Mouse (Mus musculus) intestine, postnatal 0 days (tissue): ENCODE measurements around the gene Pkp2. TPM values are rescaled to one million over a fixed set of nuclear protein-coding genes. Genes with fewer than 3 reads are reported as not detected.
"Not testable (repeated sequence)": the region's sequence is repeated elsewhere in the genome, so short reads cannot be mapped to it uniquely, and the experiment has no call there.

ENCODE experiments used
- ATAC-seq: fragments of 200-750 bp; cut with Nextera tagmentation; 2 replicates; pipeline ENCODE4 v1.8.0; 2017; ENCODE audit warnings: mild to moderate bottlenecking, moderate TSS enrichment, moderate library complexity
- H3K27ac ChIP-seq: fragments of 300-500 bp; sonication (generic); 2 replicates; pipeline ENCODE4 v1.5.1; 2014; ENCODE audit warnings: mild to moderate bottlenecking, low read depth, low read length, moderate library complexity
- H3K27me3 ChIP-seq: fragments of 300-500 bp; sonication (generic); replicated peaks from 2 replicates; pipeline ENCODE4 v1.6.1; 2014; ENCODE audit warnings: low read length, mixed read lengths; ENCODE audit not compliant: control insufficient read depth, insufficient read depth
- H3K36me3 ChIP-seq: fragments of 300-500 bp; sonication (generic); 2 replicates; pipeline ENCODE4 v1.6.1; 2014; ENCODE audit warnings: mild to moderate bottlenecking, moderate library complexity; ENCODE audit not compliant: control insufficient read depth, insufficient read depth
- H3K4me1 ChIP-seq: fragments of 300-500 bp; sonication (generic); replicated peaks from 2 replicates; pipeline ENCODE4 v1.6.1; 2014; ENCODE audit warnings: antibody characterized with exemption, low read length, mixed read lengths; ENCODE audit not compliant: control insufficient read depth, insufficient read depth
- H3K4me2 ChIP-seq: fragments of 300-500 bp; sonication (generic); replicated peaks from 2 replicates; pipeline ENCODE4 v1.6.1; 2014; ENCODE audit warnings: low read depth, mild to moderate bottlenecking, moderate library complexity
- H3K4me3 ChIP-seq: fragments of 300-500 bp; sonication (generic); 2 replicates; pipeline ENCODE4 v1.5.1; 2014; ENCODE audit warnings: low read depth, low read length
- H3K9ac ChIP-seq: fragments of 300-500 bp; sonication (generic); 2 replicates; pipeline ENCODE4 v1.6.1; 2014; ENCODE audit warnings: mild to moderate bottlenecking, low read depth, low read length
- H3K9me3 ChIP-seq: fragments of 300-500 bp; sonication (generic); 2 replicates; pipeline ENCODE4 v1.6.1; 2016; ENCODE audit warnings: mixed run types; ENCODE audit not compliant: control insufficient read depth
- CTCF ChIP-seq: sonication (generic); IDR thresholded peaks from 2 replicates; pipeline ENCODE4 v1.5.1; 2016; ENCODE audit warnings: low read depth, mild to moderate bottlenecking, control low read depth, antibody characterized with exemption, moderate library complexity
- WGBS: fragments of 180-500 bp; shearing (Covaris S2); extraction: QIAGEN DNeasy Blood & Tissue Kit; methylation state at CpG from one replicate; pipeline ENCODE4 v1.1.7; 2014; 5-methylcytosine and 5-hydroxymethylcytosine counted together
- polyA plus RNA-seq: library from polyadenylated mRNA; unstranded; fragments of >200 nt; fragmentation: Nextera tagmentation; extraction: Ambion mirVana; gene quantifications from 2 replicates; pipeline ENCODE4 v1.2.1, GENCODE M21; 2015

The Pkp2 gene
- polyA plus RNA-seq, 1 experiment from 2014 or later, result 15.5 TPM

GRCm38 (mm10) chr16:16230439-16230838 is 17.3 kb downstream of the Pkp2 start:
- Histone ChIP-seq H3K9ac (no peak overlapping the region), H3K4me2 (no peak overlapping the region), H3K27me3 (no peaks in the 10 kb centered on the region), H3K27ac (no peak overlapping the region), H3K36me3 (peaks cover 14% of the 10 kb centered on the region), H3K4me1 (no peaks in the 10 kb centered on the region), H3K9me3 (no peaks in the 10 kb centered on the region), H3K4me3 (no peak overlapping the region)
- WGBS, result 93% methylated on average over 5 of the region's 5 CpGs
- ATAC-seq, result no peak
- TF ChIP-seq CTCF, result no peak

- TF ChIP-seq CTCF, result no peak
- H3K9me3 ChIP-seq, result no peaks in the 10 kb centered on the region
- no peaks in the 10 kb centered on the region for H3K27me3 ChIP-seq
- H3K4me3 ChIP-seq, result no peak overlapping the region
- 93% methylated on average over 2 of the region's 2 CpGs for WGBS
- no peak overlapping the region for H3K27ac ChIP-seq
- H3K4me1 ChIP-seq, result no peaks in the 10 kb centered on the region
- H3K9ac ChIP-seq, result no peak overlapping the region
- H3K4me2 ChIP-seq, result no peak overlapping the region
- H3K36me3 ChIP-seq, result peaks cover 28% of the 10 kb centered on the region
- no peak for ATAC-seq
These were observed 20.8 kb downstream of the Pkp2 start for GRCm38 (mm10) chr16:16233919-16234318.

DNA sequence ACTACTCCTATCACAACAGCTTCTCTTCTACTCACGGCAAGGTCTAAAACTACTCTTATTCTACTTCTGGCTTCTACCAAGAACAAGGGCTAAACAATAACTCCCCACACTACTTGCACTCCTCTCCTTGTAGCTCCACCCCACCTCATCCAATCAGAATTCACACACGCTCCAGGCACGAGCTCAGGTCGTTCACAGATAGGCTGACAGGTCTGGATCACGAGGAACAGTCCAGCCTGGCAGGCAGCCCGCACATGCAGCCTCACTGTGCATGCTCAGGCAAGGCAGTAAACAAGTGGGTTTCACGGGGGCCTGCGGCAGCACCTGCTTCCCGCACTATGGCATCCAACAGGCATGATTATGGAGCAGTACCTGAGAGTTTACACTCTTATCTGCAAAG is 23.6 kb downstream of the Pkp2 start:
- not testable (repeated sequence) for H3K4me3 ChIP-seq, H3K27me3 ChIP-seq, H3K9me3 ChIP-seq, ATAC-seq, H3K27ac ChIP-seq, H3K4me1 ChIP-seq, H3K4me2 ChIP-seq, H3K9ac ChIP-seq
- peaks cover 16% of the 10 kb centered on the region for H3K36me3 ChIP-seq
- 91% methylated on average over 9 of the region's 9 CpGs for WGBS

- H3K4me3 ChIP-seq, result no peak overlapping the region
- 92% methylated on average over 2 of the region's 2 CpGs for whole genome bisulfite sequencing
- H3K9ac ChIP-seq, result no peak overlapping the region
- no peaks in the 10 kb centered on the region for H3K27me3 ChIP-seq
- no peak for ATAC-seq
- peaks cover 16% of the 10 kb centered on the region for H3K36me3 ChIP-seq
- H3K4me1 ChIP-seq, result no peaks in the 10 kb centered on the region
- no peak overlapping the region for H3K27ac ChIP-seq
- H3K9me3 ChIP-seq, result no peaks in the 10 kb centered on the region
- TF ChIP-seq CTCF, result no peak
- no peak overlapping the region for H3K4me2 ChIP-seq
These were observed 25.2 kb downstream of the Pkp2 start for GRCm38 (mm10) chr16:16238356-16238755.

DNA sequence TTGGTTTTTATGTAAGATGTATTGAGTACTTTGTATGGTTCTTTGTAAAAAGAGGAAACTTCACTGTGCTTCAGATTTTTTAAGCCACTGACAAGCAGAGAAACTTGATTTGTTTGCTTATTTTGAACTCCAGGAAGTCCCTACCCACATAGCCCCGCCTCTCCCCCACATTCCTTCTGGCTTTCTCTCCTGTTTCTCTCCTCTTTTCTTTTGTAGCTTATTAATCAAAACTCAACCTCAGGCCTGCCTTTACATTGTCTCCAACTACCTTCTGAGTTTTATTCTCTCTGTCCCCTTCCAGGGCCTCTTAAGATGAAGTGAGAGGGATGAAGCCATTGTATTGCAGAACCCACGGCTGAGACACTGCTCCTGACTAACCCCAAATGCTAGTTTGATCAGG is 31.6 kb downstream of the Pkp2 start:
- H3K27me3 ChIP-seq, result no peaks in the 10 kb centered on the region
- no peak overlapping the region for H3K27ac ChIP-seq
- no peaks in the 10 kb centered on the region; the same call in 1 of the 2 replicates for H3K36me3 ChIP-seq
- no peak overlapping the region for H3K4me2 ChIP-seq
- TF ChIP-seq CTCF, result no peak
- no peak for ATAC-seq
- H3K4me3 ChIP-seq, result no peak overlapping the region
- WGBS, result 55% methylated on average over 2 of the region's 2 CpGs
- H3K4me1 ChIP-seq, result no peaks in the 10 kb centered on the region
- no peaks in the 10 kb centered on the region for H3K9me3 ChIP-seq
- no peak overlapping the region for H3K9ac ChIP-seq

DNA sequence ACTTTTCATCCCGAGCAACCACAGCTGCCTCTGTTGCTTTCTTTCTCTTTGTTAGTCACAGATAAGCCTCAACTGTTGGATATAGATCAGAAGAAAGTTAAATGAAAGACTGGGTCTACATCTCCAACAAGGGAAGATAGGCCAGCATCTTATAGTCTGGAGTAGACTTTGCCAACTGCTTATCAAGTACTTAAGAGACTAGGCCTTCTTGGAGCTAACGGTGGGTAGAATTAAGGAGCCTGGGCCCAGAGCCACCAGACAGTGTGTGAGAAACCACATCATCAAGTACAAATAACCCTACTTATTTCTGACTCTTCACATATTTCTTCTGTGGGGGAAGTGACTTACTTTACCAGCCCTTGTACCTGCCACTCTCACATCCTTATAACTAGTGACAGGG is 37.4 kb downstream of the Pkp2 start:
- H3K27me3 ChIP-seq, result no peaks in the 10 kb centered on the region

More for the DNA sequence above, 37.4 kb downstream of the Pkp2 start:
- Histone ChIP-seq H3K9ac (no peak overlapping the region), H3K36me3 (0 out of 2 replicates have a peak, but pooled peaks cover 3% of the 10 kb centered on the region), H3K9me3 (no peaks in the 10 kb centered on the region), H3K4me2 (no peak overlapping the region), H3K4me1 (no peaks in the 10 kb centered on the region), H3K27ac (no peak overlapping the region), H3K4me3 (no peak overlapping the region)
- 51% methylated on average over 2 of the region's 2 CpGs for WGBS
- no peak for ATAC-seq
- no peak for TF ChIP-seq CTCF
